In the genomic region with DNA sequence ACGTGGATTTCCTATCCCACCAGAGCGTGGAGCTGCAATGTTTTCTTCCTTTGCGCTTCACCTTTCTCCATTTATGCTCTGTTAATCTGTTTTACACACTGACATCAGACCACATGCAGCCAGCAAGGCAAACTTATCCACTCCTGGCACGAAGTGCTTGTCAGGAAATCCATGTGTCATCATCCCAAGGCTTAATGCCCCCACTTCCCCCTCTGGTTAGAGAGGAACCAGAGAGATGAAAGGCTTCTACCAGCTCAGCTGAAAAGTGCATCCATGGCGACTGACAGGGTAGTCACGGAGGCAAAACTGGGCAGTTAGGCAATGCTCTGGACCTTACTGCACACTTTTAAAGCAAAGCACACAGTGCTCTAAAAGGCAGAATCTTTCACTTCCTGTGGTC, we compare ENCODE assay signal across 13 mouse cellular contexts.
DNase-seq lines count a peak whose midpoint lies in the region; ATAC-seq lines count a peak whose summit lies in the region.
"Had no signal": no experiment of that assay in that cellular context is flagged by ENCODE, and none has a peak within 500 bp of the region (broad histone marks: within the 10 kb centered on the region; RNA-seq: fewer than 3 reads in every experiment).

No protein-coding gene starts in this region.

- ATAC-seq in erythroblast, adult 5-6 weeks (replicated peaks; ENCODE audit: low FRiP score, poor library complexity, severe bottlenecking), result no peak
- ATAC-seq: activated CD4-positive, CD25-positive, alpha-beta regulatory T cell, adult 4 months had no signal

- no peak overlapping the region for H3K4me3 ChIP-seq in brown adipose tissue, adult 24 weeks (ENCODE audit: insufficient read depth, low read depth, low read length)
- H3K4me3 ChIP-seq: heart, embryonic 15.5 days; lung, embryonic 15.5 days had no signal

- peak overlapping the region; percentile 64 for H3K27ac ChIP-seq in brown adipose tissue, adult 24 weeks (replicated peaks; ENCODE audit: low read depth, low read length)
- H3K27ac ChIP-seq: heart, embryonic 15.5 days; kidney, postnatal 0 days; lung, embryonic 15.5 days had no signal

- H3K4me1 ChIP-seq in brown adipose tissue, adult 24 weeks (ENCODE audit: control insufficient read depth, insufficient read depth, insufficient read length, low read length), result peaks cover 4% of the 10 kb centered on the region; the same call in 1 of the 2 replicates

- DNase-seq in embryo, embryonic 10 days (ENCODE audit: low spot score), result peak; percentile 20
- DNase-seq in embryo, embryonic 9.5 days (ENCODE audit: extremely low spot score), result no peak
- peak; percentile 14 for DNase-seq in layer of hippocampus, adult 9-11 months
- DNase-seq in layer of hippocampus, adult 18-20 months (ENCODE audit: low spot score in 2 of 2), result no peak
- DNase-seq in lung, postnatal 36 days, result peak; percentile 37
- DNase-seq in neural tube, embryonic 10.5 days (ENCODE audit: extremely low spot score, low spot score), result no peak
- DNase-seq: cerebellum, postnatal 25 days had no signal

Comparison
In these comparisons a context has a peak if more than half of its experiments do, and no peak if none do; other contexts are left out.
1. DNase-seq: peak in embryo, embryonic 10 days (single experiment), layer of hippocampus, adult 9-11 months (single experiment) and lung, postnatal 36 days (single experiment); none in embryo, embryonic 9.5 days (single experiment), layer of hippocampus, adult 18-20 months (0 of 2) and neural tube, embryonic 10.5 days (single experiment).